Mouse (Mus musculus) CD4-positive, CD25-positive, alpha-beta regulatory T cell, adult 2 months (primary cell): ENCODE data around the gene Dscam.
A peak's percentile ranks its signal among the peaks of the same experiment; 100 is the strongest.

Experiments
- DNase-seq: peaks from one replicate; pipeline ENCODE4 v3.0.0-alpha.2; 2012; ENCODE audit warnings: low read depth, low spot score

Gene Dscam

DNA sequence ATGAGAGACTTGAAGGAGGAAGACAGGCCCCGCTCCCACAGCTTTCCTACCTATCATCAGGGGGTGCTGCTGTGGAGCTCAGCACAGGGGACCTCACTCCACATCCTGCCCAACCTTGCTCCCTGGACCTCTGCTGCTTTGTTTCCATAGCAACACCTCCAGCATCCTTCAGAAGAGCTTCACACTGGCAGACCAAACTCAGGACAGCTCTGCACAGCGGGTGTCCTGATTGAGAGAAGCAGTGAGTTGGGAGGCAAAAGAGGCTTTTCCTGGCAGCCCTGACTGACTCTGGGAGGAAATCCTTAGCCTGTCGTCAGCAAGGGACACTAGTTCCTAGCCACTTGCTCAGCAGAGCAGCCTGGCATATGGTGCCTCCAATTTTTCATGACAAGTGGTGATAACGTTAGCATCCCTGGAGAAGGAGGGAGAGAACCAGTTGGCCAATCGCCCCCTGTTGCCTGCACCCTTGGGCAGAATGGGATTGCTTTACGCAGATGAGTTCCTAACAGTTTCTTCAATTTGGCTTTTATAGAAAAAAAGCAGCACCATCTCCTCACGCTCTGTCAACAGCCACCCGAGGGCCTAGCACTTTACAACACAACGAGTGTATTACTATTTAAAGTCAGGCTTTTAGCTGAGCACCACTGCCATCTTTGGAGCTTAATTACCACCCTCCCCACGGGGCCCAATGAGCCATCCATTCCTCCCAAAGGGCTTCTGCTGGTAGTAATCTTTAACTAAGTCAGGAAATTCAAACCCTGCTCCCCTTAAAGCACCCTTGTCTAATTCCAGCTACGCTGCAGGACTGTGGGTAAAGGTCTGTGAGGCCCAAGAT lies 224.9 kb downstream of the Dscam start:
- DNase-seq = no peak

DNA sequence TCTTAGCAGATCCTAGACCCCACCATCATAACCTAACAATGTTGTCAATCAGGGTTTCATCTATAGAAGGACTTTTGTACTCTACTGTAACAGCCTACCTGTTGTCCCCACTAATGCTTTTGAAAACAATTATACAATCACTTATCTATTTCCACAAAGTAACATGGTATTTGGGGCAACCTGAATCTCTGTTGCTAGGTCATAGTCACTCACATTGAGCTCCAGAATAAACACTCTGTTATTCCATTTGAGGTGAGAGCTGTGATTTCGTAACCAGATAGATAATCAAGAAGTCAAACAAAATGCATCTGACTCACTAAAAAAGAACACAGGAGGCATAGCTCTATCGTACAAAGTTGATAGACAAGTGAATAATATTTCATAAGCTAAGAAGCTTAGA lies 226.9 kb downstream of the Dscam start:
- DNase-seq = no peak

- no peak for DNase-seq
Measured at GRCm38 (mm10) chr16:96934795-96935194, 235.8 kb downstream of the Dscam start.

GRCm38 (mm10) chr16:96932211-96932610 lies 238.3 kb downstream of the Dscam start:
- DNase-seq = no peak

DNA sequence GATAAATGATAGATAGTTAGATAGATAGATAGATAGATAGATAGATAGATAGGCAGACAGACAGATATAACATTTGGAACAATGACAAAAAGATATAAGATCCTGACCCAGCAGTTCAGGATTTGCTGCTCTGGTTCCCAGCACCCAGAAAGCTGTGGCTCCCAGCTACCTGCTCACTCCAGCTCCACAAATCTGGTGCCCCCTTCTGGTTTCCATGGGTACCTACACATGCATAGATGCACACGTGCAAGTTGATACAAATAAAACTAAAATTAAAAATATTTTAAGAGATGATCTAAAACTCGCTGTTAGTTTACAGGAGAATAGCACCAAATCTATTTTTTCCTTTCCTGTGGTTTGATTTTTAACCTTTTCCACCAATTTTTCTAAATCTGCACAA lies 238.8 kb downstream of the Dscam start:
- no peak for DNase-seq

DNA sequence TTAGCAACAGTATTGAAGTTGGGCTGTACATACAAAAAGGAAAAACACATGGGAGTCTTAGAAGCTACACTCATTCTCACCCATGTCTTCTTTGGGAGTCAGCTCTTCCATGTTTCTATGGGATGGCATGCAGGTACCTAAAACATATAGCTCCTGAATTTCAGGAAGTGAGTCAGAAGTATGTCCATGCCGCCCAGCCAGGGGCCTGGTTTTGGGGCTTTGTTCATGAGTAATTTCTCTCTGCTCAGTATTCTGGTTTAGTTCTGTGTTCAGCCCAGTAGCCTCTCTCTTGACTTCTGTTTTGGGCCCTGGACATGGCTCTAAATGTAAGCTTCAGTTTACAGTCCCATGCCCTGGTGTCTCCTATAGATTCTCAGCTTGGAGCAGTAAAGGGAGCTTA lies 242.5 kb downstream of the Dscam start:
- no peak for DNase-seq

- no peak for DNase-seq
Measured at GRCm38 (mm10) chr16:96927408-96927807, 243.1 kb downstream of the Dscam start.

DNA sequence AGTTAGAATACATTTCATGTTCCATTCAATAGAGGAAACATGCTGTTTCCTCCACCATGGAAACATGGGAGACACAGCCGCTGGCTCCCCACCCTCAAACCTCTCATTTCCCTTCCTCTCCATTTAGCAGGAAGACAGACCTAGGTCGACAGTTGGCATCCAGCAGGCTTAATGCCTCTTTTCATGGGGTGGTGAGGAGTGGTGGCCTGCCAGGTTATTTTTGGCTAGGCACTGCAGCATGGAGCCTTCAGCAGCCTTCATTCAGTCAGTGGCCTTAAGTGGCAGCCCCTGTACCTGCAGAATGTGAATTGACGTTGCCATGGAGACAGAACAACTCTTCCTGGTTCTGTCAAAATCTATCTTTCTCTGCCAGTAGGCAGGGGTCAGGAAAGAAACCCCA lies 243.6 kb downstream of the Dscam start:
- DNase-seq = no peak

GRCm38 (mm10) chr16:96923941-96924340 lies 246.6 kb downstream of the Dscam start:
- DNase-seq = no peak

- DNase-seq = no peak
Measured at GRCm38 (mm10) chr16:96914495-96914894, 256.1 kb downstream of the Dscam start.

DNA sequence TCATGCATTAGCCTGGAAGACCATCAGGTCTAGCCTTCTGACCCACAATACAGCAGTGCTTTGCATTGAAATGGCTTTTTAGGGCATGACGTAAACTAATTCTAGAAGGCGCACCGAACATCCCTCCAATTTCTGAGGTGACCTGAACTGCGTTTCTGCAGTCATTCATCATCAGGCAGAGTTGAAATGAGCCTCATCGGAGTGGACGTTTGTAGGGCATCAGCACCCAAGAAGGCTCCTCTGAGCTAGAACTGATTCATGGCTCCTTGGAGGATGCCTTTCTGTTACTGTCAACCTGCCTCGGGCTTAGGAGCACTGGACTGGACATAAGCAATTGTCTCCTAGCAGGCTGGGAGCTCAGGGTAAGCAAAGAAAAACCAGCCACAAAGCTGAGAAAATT lies 257.7 kb downstream of the Dscam start:
- no peak for DNase-seq

- DNase-seq = no peak
Measured at GRCm38 (mm10) chr16:96912103-96912502, 258.4 kb downstream of the Dscam start.

- no peak for DNase-seq
Measured at GRCm38 (mm10) chr16:96910405-96911164, 260.0 kb downstream of the Dscam start.

DNA sequence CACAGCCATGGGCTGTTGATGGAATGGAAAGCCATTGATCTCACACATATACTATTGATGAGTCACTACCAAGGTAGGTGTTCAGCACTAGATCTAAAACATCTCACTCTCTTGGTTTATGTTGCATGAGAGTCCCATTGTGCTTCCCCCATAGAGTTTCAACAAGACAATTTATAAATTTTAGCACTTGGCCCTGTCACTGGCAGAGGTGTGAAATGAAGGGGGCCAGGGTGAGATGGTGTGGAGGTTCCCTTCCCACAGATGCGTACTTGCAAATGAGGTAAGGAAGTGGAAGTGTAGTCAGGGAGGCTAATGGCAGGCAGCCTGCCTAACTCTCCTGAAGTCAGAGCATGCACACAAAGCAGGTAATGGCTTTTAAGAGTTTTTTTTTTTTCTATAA lies 262.7 kb downstream of the Dscam start:
- no peak for DNase-seq

GRCm38 (mm10) chr16:96907081-96907480 lies 263.5 kb downstream of the Dscam start:
- DNase-seq = no peak

- no peak for DNase-seq
Measured at GRCm38 (mm10) chr16:96906630-96907029, 263.9 kb downstream of the Dscam start.

DNA sequence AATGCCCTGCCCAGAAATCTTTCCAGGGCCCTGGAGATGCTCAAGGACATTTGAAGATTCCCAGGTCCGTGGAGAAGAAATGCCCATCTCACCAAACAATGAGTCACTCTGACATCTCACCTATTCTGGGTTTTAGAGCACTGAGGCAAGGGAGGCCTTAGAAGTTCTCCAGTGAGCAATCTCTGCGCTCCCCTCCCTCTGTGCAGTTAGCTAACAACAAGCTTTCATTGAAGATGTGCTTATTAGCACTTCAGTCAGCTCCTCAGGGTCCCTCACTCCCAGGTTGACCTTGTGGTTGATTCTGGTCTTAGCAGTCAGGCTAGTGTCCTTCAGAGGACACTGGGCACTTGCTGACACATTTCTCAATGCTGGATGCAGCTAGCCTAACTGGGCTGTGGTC lies 265.8 kb downstream of the Dscam start:
- DNase-seq = no peak

DNA sequence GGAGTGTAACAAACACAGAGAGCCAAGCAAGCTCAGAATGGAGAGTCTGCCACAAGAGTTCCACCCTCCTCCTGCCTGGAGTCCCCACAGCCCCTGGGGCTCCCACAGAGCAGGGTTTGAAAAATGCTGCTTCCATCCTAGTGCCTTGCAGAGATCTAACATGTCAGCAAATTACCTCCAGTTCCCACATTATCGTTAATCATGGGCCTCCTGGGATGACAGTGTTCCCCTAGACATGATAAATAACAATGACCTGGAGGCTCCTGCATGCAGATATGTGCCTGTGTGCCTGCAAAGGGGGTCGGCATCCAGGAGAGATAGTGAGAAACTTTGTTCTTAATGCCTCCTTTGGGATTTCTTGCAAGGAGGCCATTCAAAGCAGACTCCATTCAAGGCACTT lies 266.2 kb downstream of the Dscam start:
- DNase-seq = no peak

DNA sequence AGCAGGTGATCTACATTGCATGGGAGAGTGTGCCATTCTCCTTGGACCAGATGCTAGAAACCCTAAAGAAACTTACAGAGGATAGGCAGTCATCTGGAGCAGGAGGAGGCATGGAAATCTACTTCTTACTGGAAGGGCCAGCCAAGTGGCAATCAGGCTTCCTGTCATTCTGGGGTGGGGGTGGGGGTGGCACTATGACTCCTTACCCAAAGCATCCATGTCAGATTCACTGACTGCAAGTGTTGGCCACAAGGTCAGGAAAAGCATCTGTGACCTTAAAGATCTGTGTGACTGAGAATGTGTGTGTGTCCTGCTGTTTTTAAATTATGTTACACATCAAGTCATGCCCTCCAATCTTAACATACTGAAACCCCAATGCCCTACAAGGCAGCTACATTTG lies 268.0 kb downstream of the Dscam start:
- no peak for DNase-seq

- no peak for DNase-seq
Measured at GRCm38 (mm10) chr16:96901234-96902014, 269.1 kb downstream of the Dscam start.

DNA sequence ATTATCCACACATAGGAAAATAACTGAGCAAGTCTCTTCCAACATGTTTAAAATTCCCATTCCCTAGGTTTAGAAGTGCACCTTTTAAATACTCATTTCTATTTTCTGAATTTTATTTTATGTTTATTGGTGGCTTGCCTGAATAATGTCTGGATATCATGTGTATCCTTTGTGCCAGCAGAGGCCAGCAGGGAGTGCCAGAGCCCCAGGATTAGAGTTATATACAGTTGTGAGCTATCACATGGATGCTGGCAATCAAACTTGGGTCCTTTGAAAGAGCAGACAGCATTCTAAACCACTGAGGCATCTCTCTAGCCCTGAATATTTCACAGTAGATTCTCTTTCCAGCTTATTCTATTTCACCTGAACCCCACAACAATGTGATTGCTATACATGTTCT lies 271.2 kb downstream of the Dscam start:
- no peak for DNase-seq

GRCm38 (mm10) chr16:96896510-96897133 lies 273.9 kb downstream of the Dscam start:
- DNase-seq = peak; percentile 50
